Mouse (Mus musculus) layer of hippocampus, postnatal 10 days (tissue): Measurements from ENCODE around the gene Bod1. TPM values are rescaled to one million over a fixed set of nuclear protein-coding genes. Genes with fewer than 3 reads are reported as not detected.

Source experiments
- DNase-seq, 2 experiments: peaks; one replicate each; pipeline ENCODE4 v3.0.0; 2021; ENCODE audit warnings: low spot score in 2 of 2
- long read RNA-seq: library from polyadenylated mRNA; stranded (forward); transcript quantifications from one replicate; pipeline ENCODE4 v2.0.0, GENCODE M21; 2023
- total RNA-seq, 2 experiments: library from RNA; stranded (reverse); gene quantifications; 2 replicates each; pipeline ENCODE4 v1.2.3; 2021

Bod1 gene
- total RNA-seq, result 10 to 100 TPM; 85.7 to 92.4 TPM
- long read RNA-seq, transcript Bod1-202 (3 exons, 799 nt), result minor isoform, 7 of 159 reads
- long read RNA-seq, transcript Bod1-201 (4 exons, 1,394 nt), result major isoform, 132 of 159 reads
- long read RNA-seq, partial matches to known transcripts, result 2 of 159 reads
- long read RNA-seq, other reads (novel, unspliced or antisense), result 18 of 159 reads

DNA sequence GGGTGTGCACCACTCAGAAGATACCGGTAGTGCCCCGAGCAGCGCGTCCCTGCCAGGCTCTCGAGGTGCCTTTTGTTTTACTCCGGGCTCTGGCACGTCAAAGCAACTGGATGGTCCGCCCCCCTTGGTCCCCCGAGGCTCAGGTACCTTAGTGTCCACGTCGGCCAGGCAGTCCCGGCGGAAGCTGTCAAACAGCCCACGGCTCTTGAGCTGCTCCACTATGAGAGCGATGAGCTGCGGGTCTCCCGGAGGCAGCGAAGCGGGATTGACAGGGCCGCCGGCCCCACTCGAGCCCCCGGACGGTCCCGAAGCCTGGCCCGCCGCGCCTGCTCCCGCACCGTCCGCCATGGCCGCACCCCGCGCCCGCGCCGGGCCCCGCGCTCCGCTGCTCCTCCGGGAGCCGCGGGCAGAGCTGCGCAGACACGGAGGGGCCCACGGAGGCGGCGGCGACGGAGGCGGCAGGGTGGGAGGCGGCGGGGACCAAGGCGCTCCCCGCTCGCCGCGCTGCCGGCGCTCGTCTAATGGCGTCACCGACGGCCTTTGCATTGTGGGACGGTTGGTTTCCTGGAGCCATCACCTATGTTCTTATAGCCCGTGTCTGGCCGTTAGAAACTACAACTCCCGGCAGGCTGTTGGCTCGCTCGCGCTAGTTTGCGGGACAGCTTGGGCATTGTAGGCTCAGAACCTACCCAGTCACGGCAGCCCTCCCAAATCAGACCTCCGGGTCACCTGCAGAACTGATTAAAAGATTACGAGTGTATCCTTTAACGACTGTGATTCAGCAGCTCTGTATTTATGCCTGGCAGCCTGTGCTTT lies at the start of gene Bod1:
TSS of gene Bod1 (minus strand) at position 532 of the 816 bp plus-strand sequence.
- DNase-seq, result peak; percentile 90 to 91

DNA sequence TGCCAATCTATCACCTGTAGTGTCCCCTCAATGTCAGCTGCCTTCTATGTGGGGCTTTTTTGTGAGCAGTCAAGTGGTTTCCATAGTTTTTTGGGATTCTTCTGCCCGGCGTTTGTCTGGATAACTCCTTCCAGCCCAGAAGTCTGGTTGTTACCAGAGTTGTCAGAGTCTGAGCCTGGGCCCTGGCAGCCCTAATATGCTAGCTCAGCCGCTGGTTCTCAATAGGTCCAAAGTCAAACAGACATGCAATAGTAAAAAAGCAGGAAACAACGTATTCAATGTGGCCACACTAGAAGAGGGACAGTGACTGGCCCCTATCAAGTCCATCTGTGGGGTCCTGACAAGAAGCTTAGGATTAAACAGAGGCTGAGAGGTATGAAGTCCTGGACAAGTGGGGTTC lies 47.4 kb upstream of the Bod1 start:
- no peak for DNase-seq

DNA sequence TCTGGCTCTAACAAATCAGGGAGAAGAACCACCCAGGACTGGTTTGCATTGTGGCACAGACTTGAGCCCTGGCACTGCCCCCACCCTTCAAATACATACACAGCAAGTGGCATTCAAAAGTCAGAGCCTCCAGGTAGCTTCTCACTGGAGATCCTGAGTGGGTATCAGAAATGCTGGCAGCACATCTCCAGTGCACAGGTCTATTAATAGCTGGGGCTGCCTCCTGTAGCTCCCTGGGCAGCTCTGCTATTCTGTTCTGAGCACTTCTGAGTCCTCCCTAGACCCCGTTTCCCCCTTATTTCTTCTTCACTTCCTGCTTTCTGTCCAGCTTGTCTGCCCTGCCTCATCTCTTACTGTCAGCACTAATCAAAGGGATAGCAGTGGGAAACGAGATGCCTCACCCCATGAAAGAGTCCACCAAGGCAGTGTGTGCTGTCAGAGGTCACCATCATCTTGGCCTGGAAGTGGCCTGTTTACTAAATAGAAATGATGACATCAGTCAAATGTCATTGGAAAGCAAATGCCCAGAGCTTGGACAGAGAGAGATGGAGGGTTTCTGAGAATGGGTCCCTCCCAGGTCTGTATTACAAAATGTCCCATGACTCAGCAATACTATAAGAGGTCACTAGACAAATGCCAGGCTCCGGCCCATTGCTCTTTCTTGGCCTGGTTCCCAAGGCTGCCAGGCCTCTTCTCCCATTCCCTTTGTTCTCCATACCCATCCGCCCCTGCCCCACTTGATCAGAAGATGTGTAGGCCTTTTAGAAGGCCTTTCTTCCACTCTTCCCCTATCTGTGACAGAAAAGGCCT lies 46.4 kb upstream of the Bod1 start:
- DNase-seq, result no peak

DNA sequence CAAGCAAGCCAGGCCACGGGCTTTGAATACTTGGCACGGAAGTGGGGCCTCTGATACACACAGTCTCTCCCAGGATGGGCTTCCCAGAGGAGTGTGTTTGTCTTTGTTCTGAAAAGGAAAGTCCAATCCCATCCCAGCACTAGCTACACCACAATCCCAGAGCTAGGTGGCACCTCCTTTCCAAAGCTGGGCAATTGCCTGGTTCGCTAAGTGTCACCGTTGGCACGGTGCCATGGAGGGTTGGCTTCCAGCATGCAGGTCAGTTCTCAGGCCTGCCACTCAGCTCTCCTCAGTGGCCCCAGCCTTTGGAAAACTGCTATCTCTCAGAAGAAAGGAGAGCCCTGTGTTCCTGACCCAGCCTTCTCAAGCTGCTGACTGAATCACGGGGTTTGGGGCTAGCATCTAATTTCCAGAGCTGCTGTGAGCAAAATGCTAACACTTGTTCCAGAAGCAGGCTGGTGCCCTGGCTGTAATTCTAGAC lies 42.0 kb upstream of the Bod1 start:
- DNase-seq, result peak; percentile 66 to 79

DNA sequence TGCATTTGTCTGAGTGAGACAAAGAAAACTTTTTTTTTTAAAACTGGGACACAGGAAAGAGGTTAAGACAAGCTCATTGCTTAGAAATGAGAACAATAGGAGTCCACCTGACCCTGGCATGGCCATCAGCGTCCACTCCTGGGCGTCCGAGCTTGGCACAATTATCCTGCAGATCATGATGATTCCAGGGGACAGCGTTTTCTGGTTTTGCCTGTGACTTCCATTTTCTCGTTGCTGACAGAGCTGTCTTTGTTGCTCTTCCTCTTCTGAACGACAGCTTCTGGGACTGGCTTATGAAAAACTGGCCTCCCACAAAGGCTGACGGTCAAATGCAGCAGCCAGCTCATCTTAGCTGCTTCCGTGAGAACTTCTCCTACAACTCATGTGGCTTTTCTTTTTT lies 41.4 kb upstream of the Bod1 start:
- DNase-seq, result peak in 1 of 2 experiments; percentile 47

DNA sequence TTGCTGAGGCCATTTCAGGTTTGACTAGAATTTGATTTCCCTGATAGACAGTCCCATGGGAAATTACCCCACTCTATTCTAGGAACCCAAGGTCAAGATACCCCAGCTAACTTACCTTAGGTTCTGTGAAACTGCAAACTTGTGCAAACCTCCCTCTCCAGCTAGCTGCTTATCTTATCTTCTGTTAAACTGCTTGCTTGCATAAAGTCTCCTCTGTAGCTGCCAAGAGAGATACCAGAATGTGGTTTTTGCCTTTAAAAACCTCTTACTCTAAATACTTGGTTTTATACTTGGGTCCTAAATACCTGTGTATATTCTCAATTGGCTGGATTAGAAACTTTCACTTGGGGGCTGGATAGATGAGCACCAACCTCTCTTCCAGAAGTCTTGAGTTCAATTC lies 36.1 kb upstream of the Bod1 start:
- DNase-seq, result no peak

DNA sequence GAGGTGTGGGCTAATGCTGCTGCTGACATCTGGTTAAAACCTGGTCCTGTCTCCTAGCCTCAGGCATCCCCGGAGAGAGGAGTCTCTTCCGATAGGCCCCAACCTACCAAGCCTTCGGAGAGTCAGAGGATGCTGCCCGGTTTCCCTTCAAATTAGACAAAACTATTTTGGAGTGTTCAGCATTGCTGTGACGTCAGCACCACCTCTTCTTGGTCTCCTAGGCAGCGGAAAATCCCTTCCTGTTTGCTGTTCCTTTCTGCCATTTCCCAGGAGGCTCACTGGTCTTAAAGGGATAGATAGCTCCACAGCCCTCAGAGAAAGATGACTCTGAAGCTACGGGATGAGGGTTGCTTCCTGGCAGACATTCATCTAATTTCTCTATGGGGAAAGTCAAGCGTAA lies 31.5 kb upstream of the Bod1 start:
- no peak for DNase-seq

DNA sequence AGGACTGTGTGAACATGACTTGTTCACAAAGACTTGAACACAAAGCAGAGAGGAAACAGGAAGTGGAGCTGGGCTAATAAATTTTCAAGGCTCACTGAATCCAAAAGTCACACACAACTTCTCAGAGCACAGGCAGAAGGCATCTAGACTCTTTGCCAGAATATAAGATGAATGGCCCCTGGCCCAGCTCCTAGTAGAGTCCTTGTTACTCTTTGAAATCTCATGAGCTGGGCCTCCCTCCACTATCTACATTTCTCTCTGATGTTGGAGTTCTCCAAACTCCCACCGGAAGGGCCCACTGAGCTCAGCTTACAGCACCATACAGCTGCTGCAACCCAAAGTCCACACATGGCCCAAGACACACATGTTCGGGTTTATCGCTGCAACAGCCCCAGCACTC lies 30.2 kb upstream of the Bod1 start:
- DNase-seq, result no peak

DNA sequence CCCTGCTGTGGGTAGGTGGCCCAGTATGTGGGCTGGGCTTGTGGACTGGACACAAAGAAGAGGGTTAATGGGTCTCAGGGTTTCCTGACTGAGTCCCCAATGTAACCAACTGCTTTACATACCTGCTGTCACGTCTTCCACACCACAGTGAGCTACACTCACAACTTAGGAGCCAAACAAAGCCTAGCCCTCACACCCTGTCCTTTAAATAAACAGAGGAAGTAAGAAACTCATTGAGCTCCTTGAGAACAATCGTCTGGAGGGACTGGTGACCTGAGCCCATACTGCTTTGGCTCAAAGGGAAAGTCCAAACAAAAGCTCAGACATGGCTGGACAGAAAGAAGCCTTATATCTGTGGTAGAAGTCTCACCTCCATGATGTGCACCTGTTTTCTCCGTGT lies 27.8 kb upstream of the Bod1 start:
- no peak for DNase-seq

DNA sequence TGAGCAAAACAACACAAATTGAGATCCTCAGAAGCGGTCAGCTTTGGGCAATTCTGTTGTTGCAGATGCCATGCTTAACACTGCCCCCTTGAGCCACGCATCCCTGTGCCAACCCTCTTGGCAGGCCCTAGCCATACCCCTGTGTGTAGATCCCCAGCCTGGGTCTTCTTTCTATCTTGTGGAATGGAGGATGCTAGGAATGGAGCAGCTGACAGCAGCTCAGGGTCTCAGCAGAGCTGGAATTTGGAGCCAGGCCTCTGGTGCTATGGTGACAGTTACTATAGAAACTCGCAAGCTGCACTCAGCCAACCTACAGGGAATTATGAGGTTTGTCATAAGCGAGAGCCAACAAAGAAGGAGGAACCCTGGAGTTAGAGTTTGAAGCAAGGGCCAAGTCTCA lies 23.1 kb upstream of the Bod1 start:
- DNase-seq, result peak; percentile 75 to 79

DNA sequence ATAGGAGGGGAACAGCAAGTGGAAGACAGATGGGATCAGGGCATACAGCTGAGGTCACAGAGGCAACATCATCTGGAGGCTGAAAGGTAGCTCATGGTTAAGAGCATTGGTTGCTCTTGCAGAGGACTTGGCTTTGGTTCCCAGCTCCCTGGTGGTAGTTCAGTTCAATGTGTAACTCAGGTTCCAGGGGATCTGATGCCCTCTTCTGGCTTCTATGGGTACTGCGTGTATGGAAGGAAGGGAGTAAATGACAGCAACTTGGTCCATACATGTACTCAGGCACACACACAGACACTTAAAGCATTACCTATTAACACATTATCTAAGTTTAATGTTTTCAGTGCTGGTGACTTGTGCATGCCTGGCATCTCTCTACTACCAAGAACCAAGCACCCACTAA lies 22.4 kb upstream of the Bod1 start:
- DNase-seq, result no peak

DNA sequence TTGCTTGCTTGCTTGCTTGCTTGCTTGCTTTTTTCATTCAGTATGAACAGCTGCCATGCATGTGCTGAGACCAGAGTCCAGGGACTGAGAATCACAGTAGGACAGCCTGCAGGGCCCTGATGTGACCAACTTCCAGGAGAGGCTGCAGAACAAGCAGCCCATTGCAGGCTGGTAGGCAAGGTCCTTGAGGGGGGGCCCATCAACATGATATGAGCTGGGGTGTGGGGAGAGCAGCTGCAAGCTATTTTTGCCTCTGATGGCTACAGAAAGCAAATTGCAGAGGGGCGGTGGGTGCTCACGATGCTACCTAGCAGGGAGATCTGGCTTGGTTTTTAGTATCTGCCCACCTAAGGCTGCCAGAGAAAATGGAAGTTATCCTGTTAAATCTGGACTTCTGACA lies 21.6 kb upstream of the Bod1 start:
- DNase-seq, result peak in 1 of 2 experiments; percentile 13

DNA sequence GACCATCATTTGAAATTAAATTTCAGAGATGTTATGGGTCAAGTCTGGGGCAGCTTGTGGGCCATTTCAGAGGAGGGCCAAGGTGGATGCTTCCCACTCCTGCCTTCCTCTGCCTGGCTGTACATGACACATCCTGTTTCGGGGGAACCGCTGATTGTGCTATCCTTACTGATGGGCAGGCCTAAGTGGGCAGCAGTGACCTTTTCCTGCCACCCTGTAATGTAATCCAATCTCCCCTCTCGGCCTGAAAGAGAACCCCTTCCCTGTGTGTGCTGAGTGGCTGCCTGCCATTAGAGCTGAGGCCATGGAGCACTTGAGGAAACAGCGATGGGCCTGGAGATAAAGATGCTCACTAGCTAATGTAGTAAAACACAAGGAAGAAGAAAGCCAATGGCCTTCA lies 17.3 kb upstream of the Bod1 start:
- DNase-seq, result peak in 1 of 2 experiments; percentile 14

DNA sequence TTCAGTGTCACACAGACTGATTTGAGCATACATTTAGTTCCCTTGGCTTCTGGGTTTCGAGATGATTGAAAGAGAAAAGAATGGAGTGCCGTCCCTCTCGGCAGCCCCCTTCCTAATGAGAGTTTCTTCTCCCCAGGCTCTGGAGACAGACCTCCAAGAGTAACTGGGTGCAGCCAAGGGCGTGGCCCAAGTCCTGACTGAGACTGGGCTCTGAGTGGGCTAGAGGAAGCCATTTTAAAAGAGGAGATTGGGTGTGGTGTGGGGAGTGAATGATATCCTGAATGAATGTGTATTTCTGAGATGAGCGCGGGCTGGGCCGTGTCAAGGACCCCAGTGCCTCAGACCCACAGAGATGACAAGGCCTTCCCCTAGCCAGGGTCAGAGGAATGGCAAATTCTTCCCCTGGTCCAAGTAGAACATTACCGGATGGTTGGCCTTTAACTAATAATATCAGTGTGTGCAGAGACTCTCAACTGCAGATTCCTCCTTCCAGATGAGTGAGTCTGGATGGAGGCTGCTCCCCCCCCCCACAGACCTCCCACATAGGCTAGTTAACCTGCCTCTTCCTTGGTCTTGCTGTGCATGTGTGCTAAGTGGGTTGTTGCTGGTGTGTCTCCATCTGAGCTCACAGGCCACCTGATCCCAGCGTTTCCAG lies 13.4 kb upstream of the Bod1 start:
- DNase-seq, result no peak

DNA sequence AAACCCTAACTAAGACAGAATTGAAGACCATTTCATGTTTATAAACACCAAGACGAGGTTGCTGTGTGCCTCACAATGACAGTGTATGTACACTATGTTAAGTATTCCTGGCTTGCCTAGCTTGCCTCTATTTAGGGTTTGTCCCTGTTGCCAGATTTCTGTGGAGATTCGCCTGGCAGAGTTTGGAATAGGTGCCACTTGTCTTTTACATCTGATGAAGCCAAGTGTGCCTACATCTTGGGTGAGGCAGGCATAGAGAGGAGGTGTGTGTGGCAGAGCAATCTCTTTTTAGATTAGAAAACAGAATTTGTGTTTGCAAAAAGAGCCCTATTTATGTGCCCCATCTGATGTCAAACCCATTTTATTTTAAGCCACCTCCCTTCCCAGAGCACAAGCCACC lies 12.4 kb upstream of the Bod1 start:
- DNase-seq, result no peak

DNA sequence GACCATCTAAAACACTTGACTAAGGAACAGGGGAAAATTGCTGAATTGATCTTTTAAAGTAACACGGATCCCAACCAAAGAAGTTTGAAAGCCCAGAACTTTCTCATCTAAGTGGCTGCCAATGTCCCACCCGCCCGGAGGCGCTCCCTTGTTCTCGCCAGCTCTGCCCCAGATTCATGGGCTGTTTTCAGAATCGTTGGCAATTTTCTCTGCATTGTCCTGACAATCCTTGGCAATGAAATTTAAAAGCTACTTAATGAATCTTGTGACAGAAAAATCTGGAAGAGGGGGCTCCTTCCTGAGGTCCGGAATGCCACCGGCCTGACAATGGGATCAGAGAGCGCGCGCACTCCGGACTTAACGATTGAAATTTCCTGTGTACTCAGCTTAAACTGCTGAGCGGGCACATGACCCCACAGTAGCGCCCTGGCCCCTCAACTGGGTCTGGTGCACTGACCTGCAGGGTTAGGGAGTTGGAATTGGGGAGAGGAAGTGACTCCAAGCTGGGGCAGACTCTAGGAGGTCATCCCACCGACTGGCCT lies 8.2 kb upstream of the Bod1 start:
- no peak for DNase-seq

DNA sequence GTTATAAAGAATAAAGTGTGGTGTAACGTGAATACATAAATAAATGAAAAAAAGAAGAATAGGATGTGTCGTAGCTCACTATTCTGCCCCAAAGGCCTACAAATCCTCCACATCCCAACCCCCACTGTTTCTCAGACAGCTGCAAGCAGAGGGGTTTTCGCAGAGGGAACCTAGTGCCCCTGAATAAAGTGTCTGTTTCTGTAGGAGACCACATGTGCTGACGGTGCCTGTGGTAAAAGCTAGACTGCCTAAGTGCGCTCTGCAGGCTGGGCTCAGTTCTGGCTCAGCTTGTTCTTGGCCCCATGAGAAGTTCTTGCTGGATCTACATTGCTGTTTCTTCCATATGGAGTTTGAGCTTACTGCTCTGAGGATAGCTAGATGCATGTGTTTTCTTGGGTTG lies 5.6 kb upstream of the Bod1 start:
- no peak for DNase-seq

DNA sequence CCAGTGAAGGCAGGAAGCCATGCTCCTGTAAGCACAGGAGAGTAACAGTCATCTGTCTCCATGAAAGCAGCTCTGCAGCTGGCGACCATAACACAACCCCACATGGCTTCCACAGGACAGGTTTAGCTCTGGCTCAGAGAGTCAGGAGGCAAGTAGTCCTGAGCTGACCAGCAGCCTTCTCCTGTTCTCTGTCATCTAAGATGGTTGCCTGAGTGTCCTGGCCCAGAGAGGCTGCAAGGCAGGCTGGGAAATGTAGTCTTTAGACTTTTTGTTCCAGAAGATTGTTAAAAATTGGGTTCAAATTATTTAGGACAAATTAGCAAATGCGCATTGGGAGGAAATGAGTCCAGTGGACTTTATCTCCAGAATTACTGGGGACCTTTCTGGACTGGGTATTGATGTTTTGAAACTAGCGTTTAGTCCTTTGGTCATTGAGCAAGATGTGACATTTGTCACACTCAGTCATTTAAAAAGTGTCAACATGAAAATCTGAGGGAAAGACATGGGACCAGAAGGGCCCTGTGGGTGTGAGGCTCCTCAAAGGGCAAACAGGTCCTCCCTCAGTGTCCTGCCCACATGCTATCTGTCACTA lies 5.1 kb upstream of the Bod1 start:
- DNase-seq, result no peak

DNA sequence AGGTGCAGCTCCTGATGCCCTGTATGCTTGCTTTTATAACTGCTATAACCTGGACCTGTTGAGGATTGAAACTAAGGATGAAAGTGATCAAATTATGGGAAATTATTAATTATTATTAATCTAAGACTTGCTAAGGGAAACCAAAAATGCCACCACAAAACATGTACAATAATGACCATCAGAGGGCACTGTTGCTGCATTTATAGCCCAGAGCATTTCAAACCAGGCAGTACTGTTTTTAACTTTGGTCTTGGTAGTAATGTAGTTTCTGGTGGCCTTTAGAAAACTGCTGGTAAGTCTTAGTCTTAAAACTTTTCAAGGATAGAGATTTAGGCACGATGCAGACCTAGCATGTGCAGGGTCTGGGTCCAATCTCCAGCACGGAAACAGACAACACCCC lies 3.7 kb upstream of the Bod1 start:
- DNase-seq, result peak; percentile 53 to 70

DNA sequence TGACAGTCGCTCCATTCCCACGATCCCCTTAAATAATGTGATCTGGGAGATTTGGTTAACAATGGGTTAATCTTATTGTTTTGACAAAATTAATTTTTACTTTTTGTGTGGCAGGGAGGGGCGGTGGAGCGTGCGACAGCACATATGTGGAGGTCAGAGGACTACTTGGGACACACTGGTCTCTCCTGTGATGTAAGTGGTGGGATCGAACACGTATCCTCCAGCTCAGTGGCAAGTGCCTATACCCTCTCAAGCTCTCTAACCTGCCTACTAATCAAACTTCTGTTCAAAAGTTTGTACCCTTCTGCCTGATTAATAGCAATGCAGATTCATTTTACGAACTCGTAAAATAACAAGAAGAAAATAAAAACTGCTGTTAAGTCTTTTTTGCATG lies 482 bp upstream of the Bod1 start:
- no peak for DNase-seq

DNA sequence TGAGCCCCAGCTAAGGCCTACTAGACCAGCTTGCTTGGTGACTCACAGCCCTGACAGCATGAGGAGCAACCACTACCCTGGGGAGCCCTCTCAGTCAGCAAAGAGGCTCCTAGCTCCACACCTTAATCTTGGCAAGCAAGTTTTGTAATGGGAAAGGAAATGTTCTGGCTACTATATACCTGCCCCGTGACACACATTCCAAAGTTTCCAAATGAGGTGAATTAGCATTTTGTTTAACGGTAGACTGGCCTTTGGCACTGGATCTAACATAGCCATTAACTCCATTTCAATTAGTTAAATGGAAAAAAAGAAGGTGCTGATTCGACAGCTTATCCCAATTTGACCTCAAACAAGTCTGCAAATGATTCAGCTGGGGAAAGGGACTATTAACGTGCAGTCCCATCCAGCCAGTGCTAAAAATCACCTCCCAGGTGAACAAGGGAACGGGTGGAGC lies 1.2 kb downstream of the Bod1 start:
- DNase-seq, result no peak
